Mouse (Mus musculus) lung, embryonic 14.5 days (tissue): ENCODE results near the gene Negr1. TPM values are rescaled to one million over a fixed set of nuclear protein-coding genes. Genes with fewer than 3 reads are reported as not detected.

ENCODE experiments used
- ATAC-seq: fragments of 200-750 bp; cut with Nextera tagmentation; 2 replicates; pipeline ENCODE4 v1.8.0; 2017; ENCODE audit warnings: mild to moderate bottlenecking, moderate TSS enrichment, moderate library complexity; ENCODE audit not compliant: insufficient read depth
- DNase-seq: peaks from one replicate; pipeline ENCODE4 v3.0.0-alpha.2; 2015
- H3K27ac ChIP-seq: fragments of 300-500 bp; sonication (generic); 2 replicates; pipeline ENCODE4 v1.5.1; 2014; ENCODE audit warnings: low read depth, mild to moderate bottlenecking, moderate library complexity
- H3K27me3 ChIP-seq: fragments of 300-500 bp; sonication (generic); 2 replicates; pipeline ENCODE4 v1.6.1; 2014; ENCODE audit warnings: low read length, control low read depth; ENCODE audit not compliant: insufficient read depth
- H3K36me3 ChIP-seq: fragments of 300-500 bp; sonication (generic); 2 replicates; pipeline ENCODE4 v1.6.1; 2014; ENCODE audit warnings: control low read depth; ENCODE audit not compliant: insufficient read depth
- H3K4me1 ChIP-seq: fragments of 300-500 bp; sonication (generic); 2 replicates; pipeline ENCODE4 v1.6.1; 2014; ENCODE audit warnings: antibody characterized with exemption, control low read depth; ENCODE audit not compliant: insufficient read depth
- H3K4me2 ChIP-seq: fragments of 300-500 bp; sonication (generic); 2 replicates; pipeline ENCODE4 v1.6.1; 2014; ENCODE audit warnings: mild to moderate bottlenecking
- H3K4me3 ChIP-seq: fragments of 300-500 bp; sonication (generic); 2 replicates; pipeline ENCODE4 v1.5.1; 2014; ENCODE audit warnings: low read depth, low read length
- H3K9ac ChIP-seq: fragments of 300-500 bp; sonication (generic); 2 replicates; pipeline ENCODE4 v1.6.1; 2014
- H3K9me3 ChIP-seq: fragments of 300-500 bp; sonication (generic); 2 replicates; pipeline ENCODE4 v1.6.1; 2016; ENCODE audit warnings: low read depth, low read length, control low read depth
- CTCF ChIP-seq: IDR thresholded peaks from 2 replicates; pipeline ENCODE4 v1.5.1; 2016; ENCODE audit warnings: antibody characterized with exemption, low read depth
- WGBS: fragments of 180-500 bp; shearing (Covaris S2); extraction: QIAGEN DNeasy Blood & Tissue Kit; methylation state at CpG from one replicate; pipeline ENCODE4 v1.1.7; 2014; 5-methylcytosine and 5-hydroxymethylcytosine counted together
- polyA plus RNA-seq: library from polyadenylated mRNA; unstranded; fragments of >200 nt; fragmentation: Nextera tagmentation; extraction: Ambion mirVana; gene quantifications from 2 replicates; pipeline ENCODE4 v1.2.1, GENCODE M21; 2014

The Negr1 gene
- polyA plus RNA-seq, 1 experiment from 2014 or later, result 7.8 TPM

- no peak for DNase-seq
These were observed 315.0 kb downstream of the Negr1 start for GRCm38 (mm10) chr3:156876551-156876950.

GRCm38 (mm10) chr3:156882129-156882528, 320.5 kb downstream of the Negr1 start:
- H3K9ac ChIP-seq, result no peak overlapping the region
- no peaks in the 10 kb centered on the region for H3K27me3 ChIP-seq
- ATAC-seq, result no peak
- no peak overlapping the region for H3K4me2 ChIP-seq
- DNase-seq, result no peak
- H3K27ac ChIP-seq, result no peak overlapping the region
- TF ChIP-seq CTCF, result no peak
- H3K36me3 ChIP-seq, result no peaks in the 10 kb centered on the region
- WGBS, result 71% methylated on average over 3 of the region's 3 CpGs
- no peak overlapping the region for H3K4me3 ChIP-seq
- H3K4me1 ChIP-seq, result no peaks in the 10 kb centered on the region
- H3K9me3 ChIP-seq, result no peaks in the 10 kb centered on the region

More at GRCm38 (mm10) chr3:156876551-156876950, 315.0 kb downstream of the Negr1 start:
- H3K4me1 ChIP-seq, result no peaks in the 10 kb centered on the region
- H3K9ac ChIP-seq, result no peak overlapping the region
- no peak overlapping the region for H3K4me3 ChIP-seq
- H3K36me3 ChIP-seq, result no peaks in the 10 kb centered on the region
- 56% methylated on average over 1 of the region's 1 CpGs for WGBS
- peak; percentile 56; the same call in 1 of the 2 replicates for ATAC-seq
- H3K27me3 ChIP-seq, result no peaks in the 10 kb centered on the region
- H3K4me2 ChIP-seq, result no peak overlapping the region
- no peaks in the 10 kb centered on the region for H3K9me3 ChIP-seq
- TF ChIP-seq CTCF, result no peak
- no peak overlapping the region for H3K27ac ChIP-seq

DNA sequence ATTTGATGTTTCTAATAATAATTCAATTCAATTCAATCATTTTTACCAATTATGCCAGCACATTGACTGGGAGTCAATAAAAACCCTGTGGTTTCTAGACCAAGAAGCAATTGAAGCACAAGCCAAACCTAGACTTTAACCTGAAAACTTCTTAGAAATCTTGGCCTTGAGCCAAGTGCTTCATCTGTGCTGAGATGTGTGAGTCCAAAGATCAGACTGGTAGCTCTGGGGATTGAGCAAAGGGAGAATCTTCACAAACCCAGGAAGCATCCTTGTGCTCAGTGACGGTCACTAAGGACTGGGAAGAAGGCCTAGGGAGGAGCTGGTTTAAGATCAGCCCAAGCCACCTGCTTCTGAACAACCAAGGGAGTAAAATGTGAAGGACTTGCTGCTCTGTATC, 322.3 kb downstream of the Negr1 start:
- no peaks in the 10 kb centered on the region for H3K9me3 ChIP-seq
- H3K4me2 ChIP-seq, result no peak overlapping the region
- TF ChIP-seq CTCF, result no peak
- no peak for ATAC-seq
- H3K9ac ChIP-seq, result no peak overlapping the region
- H3K36me3 ChIP-seq, result no peaks in the 10 kb centered on the region
- H3K27me3 ChIP-seq, result no peaks in the 10 kb centered on the region
- 88% methylated on average over 1 of the region's 1 CpGs for WGBS
- H3K27ac ChIP-seq, result no peak overlapping the region
- H3K4me1 ChIP-seq, result no peaks in the 10 kb centered on the region
- DNase-seq, result no peak
- no peak overlapping the region for H3K4me3 ChIP-seq

DNA sequence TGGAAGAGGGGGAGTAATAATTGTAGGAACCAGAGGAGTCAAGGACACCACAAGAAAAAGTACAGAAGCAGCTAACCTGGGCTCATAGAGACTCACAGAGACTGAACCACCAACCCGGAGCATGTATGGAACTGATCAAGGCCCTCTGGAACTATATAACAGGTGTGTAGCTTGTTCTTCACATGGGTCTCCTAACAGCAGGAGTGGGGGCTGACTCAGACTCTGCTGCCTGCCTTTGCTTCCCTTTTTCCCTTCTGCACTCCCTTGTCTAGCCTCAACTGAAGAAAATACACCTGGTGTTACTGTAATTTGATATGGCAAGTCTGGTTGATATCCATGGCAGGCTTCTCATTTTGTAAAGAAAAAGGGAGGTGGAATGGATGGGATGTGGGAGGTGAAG, 324.1 kb downstream of the Negr1 start:
- H3K27ac ChIP-seq, result no peak overlapping the region
- no peak for TF ChIP-seq CTCF
- no peak overlapping the region for H3K4me2 ChIP-seq
- no peaks in the 10 kb centered on the region for H3K4me1 ChIP-seq
- no peak for ATAC-seq
- no peaks in the 10 kb centered on the region for H3K9me3 ChIP-seq
- no peak overlapping the region for H3K4me3 ChIP-seq
- H3K9ac ChIP-seq, result no peak overlapping the region
- DNase-seq, result no peak
- no peaks in the 10 kb centered on the region for H3K27me3 ChIP-seq
- H3K36me3 ChIP-seq, result no peaks in the 10 kb centered on the region
- WGBS, result 88% methylated on average over 1 of the region's 1 CpGs

DNA sequence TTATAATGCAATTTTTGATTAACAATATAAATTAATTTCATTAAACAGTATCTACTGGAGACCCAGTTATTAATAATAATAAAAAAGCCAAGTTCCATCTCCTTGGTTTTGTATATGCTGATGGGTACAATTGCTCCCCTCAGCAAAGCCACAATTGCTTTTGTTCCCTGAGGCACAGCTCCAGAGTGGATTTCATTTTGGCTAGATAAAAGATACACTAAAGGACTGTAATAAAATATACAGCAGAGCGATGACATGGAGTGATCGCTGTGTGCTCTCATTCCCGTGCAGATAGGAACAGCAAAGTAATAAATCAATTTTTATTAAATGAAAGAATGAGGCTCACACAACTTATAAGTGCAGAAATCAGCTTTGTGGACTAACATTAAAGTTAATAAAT, 325.3 kb downstream of the Negr1 start:
- no peak for TF ChIP-seq CTCF
- ATAC-seq, result no peak
- Histone ChIP-seq H3K4me3 (no peak overlapping the region), H3K4me1 (no peaks in the 10 kb centered on the region), H3K36me3 (no peaks in the 10 kb centered on the region), H3K4me2 (no peak overlapping the region), H3K27me3 (no peaks in the 10 kb centered on the region), H3K9me3 (no peaks in the 10 kb centered on the region), H3K9ac (no peak overlapping the region), H3K27ac (no peak overlapping the region)
- DNase-seq, result no peak
- 69% methylated on average over 3 of the region's 3 CpGs for WGBS

DNA sequence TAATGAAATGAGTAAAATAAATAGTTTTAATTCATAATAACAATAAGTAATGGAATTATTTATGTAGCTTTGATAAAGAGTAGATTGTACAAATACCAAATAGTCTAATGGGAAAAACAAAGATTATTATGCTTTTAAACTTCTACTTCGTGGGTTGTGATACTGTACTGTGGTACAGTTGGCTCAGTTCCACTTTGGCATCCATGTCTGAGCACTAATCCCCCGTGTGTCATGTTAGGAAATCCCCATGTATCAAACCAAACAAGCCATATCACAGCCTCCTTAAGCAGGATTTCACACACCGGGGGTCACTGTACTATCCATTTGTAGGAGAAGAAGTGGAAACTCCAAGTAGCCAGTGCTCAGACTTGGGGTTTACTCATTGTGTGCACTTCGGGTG, 329.4 kb downstream of the Negr1 start:
- WGBS, result 50% methylated on average over 4 of the region's 4 CpGs
- no peak overlapping the region for H3K4me3 ChIP-seq
- H3K4me2 ChIP-seq, result no peak overlapping the region
- no peaks in the 10 kb centered on the region for H3K4me1 ChIP-seq
- H3K27ac ChIP-seq, result no peak overlapping the region
- TF ChIP-seq CTCF, result no peak
- no peaks in the 10 kb centered on the region for H3K27me3 ChIP-seq
- no peaks in the 10 kb centered on the region for H3K9me3 ChIP-seq
- no peaks in the 10 kb centered on the region for H3K36me3 ChIP-seq
- no peak for ATAC-seq
- no peak overlapping the region for H3K9ac ChIP-seq
- DNase-seq, result no peak

DNA sequence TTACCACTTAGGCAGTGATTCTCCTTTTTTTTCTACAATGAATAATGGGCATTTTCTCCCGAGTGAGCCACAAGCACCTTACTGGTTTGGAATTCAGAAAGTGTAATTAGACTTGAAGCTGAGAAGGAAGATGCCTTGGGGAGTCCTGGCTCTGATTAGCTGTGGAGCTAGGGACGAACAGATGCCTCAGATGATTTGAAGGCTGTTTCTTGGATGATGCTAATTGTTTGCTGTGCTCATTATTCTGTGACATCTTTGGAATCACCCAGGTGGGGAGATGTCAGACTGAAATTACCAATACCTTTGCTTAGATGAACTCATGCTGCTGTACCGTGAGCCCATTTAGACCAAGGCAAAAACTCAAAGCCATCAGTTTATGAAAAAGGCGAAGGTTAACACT, 333.7 kb downstream of the Negr1 start:
- DNase-seq (no peak), ATAC-seq (no peak)
- Histone ChIP-seq H3K9me3 (no peaks in the 10 kb centered on the region), H3K4me3 (no peak overlapping the region), H3K9ac (no peak overlapping the region), H3K4me1 (no peaks in the 10 kb centered on the region), H3K27ac (no peak overlapping the region), H3K27me3 (no peaks in the 10 kb centered on the region), H3K4me2 (no peak overlapping the region), H3K36me3 (no peaks in the 10 kb centered on the region)
- no peak for TF ChIP-seq CTCF
- WGBS, result 53% methylated on average over 4 of the region's 4 CpGs

GRCm38 (mm10) chr3:156896106-156896505, 334.5 kb downstream of the Negr1 start:
- H3K4me2 ChIP-seq, result no peak overlapping the region
- TF ChIP-seq CTCF, result no peak

More at GRCm38 (mm10) chr3:156896106-156896505, 334.5 kb downstream of the Negr1 start:
- 75% methylated on average over 4 of the region's 4 CpGs for WGBS
- Histone ChIP-seq H3K9me3 (no peaks in the 10 kb centered on the region), H3K4me1 (no peaks in the 10 kb centered on the region), H3K4me3 (no peak overlapping the region), H3K27me3 (no peaks in the 10 kb centered on the region), H3K9ac (no peak overlapping the region), H3K36me3 (no peaks in the 10 kb centered on the region), H3K27ac (no peak overlapping the region)
- ATAC-seq (no peak), DNase-seq (no peak)
